Mouse (Mus musculus): ENCODE measurements around the gene Rcn3. TPM values are rescaled to one million over a fixed set of nuclear protein-coding genes. Genes with fewer than 3 reads are reported as not detected.
A peak's percentile ranks its signal among the peaks of the same experiment; 100 is the strongest.

Gene Rcn3
- polyA plus RNA-seq, 1 experiment from 2014 or later = 163 TPM

DNA sequence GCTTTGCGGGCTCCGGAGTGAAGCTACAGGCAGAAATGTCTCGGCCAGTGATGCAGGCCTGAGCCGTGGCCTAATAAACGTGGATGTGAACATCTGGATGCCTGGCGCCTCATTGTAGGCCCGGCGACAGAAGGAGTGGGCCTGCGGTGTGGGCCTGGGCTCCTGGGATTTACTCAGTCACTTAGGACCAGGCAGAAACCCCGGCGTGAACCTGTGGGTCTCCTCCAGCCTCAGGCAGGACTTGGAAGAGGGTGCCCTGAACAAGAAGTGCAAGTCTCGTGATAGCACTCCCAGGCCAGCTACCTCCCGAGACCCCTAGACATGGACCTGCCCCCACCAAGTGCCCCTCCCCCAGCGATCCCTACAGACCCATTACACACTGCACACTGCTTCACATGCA lies 14.7 kb downstream of the Rcn3 start:
- WGBS = 88% methylated on average over 14 of the region's 14 CpGs
- H3K9ac ChIP-seq (ENCODE audit: low read depth, low read length) = no peak overlapping the region
- H3K27ac ChIP-seq (ENCODE audit: low read depth, low read length) = no peak overlapping the region
- H3K4me1 ChIP-seq (replicated peaks; ENCODE audit: control insufficient read depth, insufficient read depth, low read length) = peaks cover 12% of the 10 kb centered on the region; the same call in 1 of the 2 replicates
- H3K9me3 ChIP-seq (ENCODE audit: control insufficient read depth, low read length) = no peaks in the 10 kb centered on the region
- H3K36me3 ChIP-seq (ENCODE audit: control insufficient read depth, insufficient read depth, low read length) = peaks cover 25% of the 10 kb centered on the region
- H3K27me3 ChIP-seq (replicated peaks; ENCODE audit: control insufficient read depth, insufficient read depth, low read length) = no peaks in the 10 kb centered on the region
- no peak overlapping the region for H3K4me2 ChIP-seq
- H3K4me3 ChIP-seq (ENCODE audit: low read depth, low read length) = no peak overlapping the region
- ATAC-seq (replicated peaks; ENCODE audit: low FRiP score) (no peak), DNase-seq (ENCODE audit: low spot score) (no peak)

DNA sequence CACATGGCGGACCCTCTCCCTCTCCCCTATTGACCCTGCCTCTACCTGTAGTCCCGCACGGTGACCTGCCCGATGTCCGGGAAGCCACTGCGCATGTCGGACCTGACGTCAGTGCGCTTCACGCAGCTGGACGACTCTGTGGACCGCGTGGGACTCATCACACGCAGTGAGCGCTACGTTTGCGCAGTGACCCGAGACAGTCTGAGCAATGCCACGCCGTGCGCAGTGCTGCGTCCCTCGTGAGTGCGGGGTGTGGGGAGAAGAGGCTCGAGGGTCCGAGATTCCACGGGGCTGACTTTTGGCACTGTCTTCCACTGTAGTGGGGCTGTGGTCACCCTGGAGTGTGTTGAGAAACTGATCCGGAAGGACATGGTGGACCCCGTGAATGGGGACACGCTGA lies 15.5 kb downstream of the Rcn3 start:
- H3K9me3 ChIP-seq (ENCODE audit: control insufficient read depth, low read length) = no peaks in the 10 kb centered on the region
- H3K4me2 ChIP-seq = no peak overlapping the region
- DNase-seq (ENCODE audit: low spot score) = no peak
- WGBS = 89% methylated on average over 30 of the region's 30 CpGs
- no peak overlapping the region for H3K9ac ChIP-seq (ENCODE audit: low read depth, low read length)
- H3K4me3 ChIP-seq (ENCODE audit: low read depth, low read length) = no peak overlapping the region
- H3K27me3 ChIP-seq (replicated peaks; ENCODE audit: control insufficient read depth, insufficient read depth, low read length) = no peaks in the 10 kb centered on the region
- H3K27ac ChIP-seq (ENCODE audit: low read depth, low read length) = no peak overlapping the region
- H3K36me3 ChIP-seq (ENCODE audit: control insufficient read depth, insufficient read depth, low read length) = peaks cover 25% of the 10 kb centered on the region
- ATAC-seq (replicated peaks; ENCODE audit: low FRiP score) = no peak
- H3K4me1 ChIP-seq (replicated peaks; ENCODE audit: control insufficient read depth, insufficient read depth, low read length) = peaks cover 12% of the 10 kb centered on the region; the same call in 1 of the 2 replicates

- ATAC-seq (replicated peaks; ENCODE audit: low FRiP score) (no peak), DNase-seq (ENCODE audit: low spot score) (no peak)
- Histone ChIP-seq H3K27me3 (replicated peaks; ENCODE audit: control insufficient read depth, insufficient read depth, low read length) (no peaks in the 10 kb centered on the region), H3K4me2 (no peak overlapping the region), H3K36me3 (ENCODE audit: control insufficient read depth, insufficient read depth, low read length) (peaks cover 25% of the 10 kb centered on the region), H3K9ac (ENCODE audit: low read depth, low read length) (no peak overlapping the region), H3K4me3 (ENCODE audit: low read depth, low read length) (no peak overlapping the region), H3K27ac (ENCODE audit: low read depth, low read length) (no peak overlapping the region), H3K4me1 (replicated peaks; ENCODE audit: control insufficient read depth, insufficient read depth, low read length) (peaks cover 12% of the 10 kb centered on the region; the same call in 1 of the 2 replicates), H3K9me3 (ENCODE audit: control insufficient read depth, low read length) (no peaks in the 10 kb centered on the region)
- 70% methylated on average over 4 of the region's 4 CpGs for WGBS
Measured at GRCm38 (mm10) chr7:45075405-45075804, 16.6 kb downstream of the Rcn3 start.

DNA sequence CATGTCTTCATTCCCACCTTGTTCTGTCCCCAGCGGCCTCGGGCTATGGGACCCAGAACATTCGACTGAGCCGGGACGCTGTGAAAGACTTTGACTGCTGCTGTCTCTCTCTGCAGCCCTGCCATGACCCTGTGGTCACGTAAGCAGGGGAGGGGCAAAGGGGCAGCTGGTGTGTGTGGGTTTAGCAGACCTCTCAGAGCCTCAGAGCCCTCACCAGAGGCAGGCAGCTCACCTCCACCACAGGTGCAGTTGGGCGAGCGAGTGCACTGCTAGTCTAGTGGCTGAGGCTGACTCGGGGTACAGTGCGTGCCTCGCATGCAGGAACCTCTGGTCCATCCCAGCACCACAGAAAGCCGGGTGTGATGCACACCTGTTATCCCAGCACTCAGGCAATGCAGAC lies 18.1 kb downstream of the Rcn3 start:
- Histone ChIP-seq H3K27me3 (replicated peaks; ENCODE audit: control insufficient read depth, insufficient read depth, low read length) (no peaks in the 10 kb centered on the region), H3K4me2 (no peak overlapping the region), H3K4me3 (ENCODE audit: low read depth, low read length) (no peak overlapping the region), H3K4me1 (replicated peaks; ENCODE audit: control insufficient read depth, insufficient read depth, low read length) (peaks cover 12% of the 10 kb centered on the region; the same call in 1 of the 2 replicates), H3K27ac (ENCODE audit: low read depth, low read length) (no peak overlapping the region), H3K9me3 (ENCODE audit: control insufficient read depth, low read length) (no peaks in the 10 kb centered on the region), H3K36me3 (ENCODE audit: control insufficient read depth, insufficient read depth, low read length) (peaks cover 25% of the 10 kb centered on the region), H3K9ac (ENCODE audit: low read depth, low read length) (no peak overlapping the region)
- no peak for ATAC-seq (replicated peaks; ENCODE audit: low FRiP score)
- no peak for DNase-seq (ENCODE audit: low spot score)
- 84% methylated on average over 12 of the region's 12 CpGs for WGBS

DNA sequence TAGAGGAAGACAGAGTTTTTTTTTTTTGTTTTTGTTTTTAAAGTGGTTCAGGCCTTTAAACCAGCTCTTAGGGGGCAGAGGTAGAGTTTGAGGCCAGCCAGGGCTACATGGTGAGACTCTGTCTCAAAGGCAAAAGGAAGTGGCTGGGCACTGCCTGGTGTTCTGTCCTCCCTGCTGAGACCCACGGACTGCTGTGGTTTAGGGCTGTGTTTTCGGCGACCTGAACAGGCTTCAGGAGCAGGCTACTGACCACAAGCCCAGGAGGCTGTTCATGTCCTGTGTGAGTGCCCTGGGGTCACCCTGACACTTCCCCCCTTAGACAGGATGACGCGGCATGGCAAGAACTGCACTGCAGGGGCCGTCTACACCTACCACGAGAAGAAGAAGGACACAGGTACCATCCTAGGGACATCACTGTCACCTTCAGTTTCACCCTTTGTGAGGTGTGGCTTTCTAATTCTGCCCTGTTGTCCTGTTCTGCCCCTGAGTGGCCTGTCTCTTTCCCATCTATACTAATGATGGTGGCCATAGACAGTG lies 18.8 kb downstream of the Rcn3 start:
- H3K36me3 ChIP-seq (ENCODE audit: control insufficient read depth, insufficient read depth, low read length) = peaks cover 25% of the 10 kb centered on the region
- no peaks in the 10 kb centered on the region for H3K27me3 ChIP-seq (replicated peaks; ENCODE audit: control insufficient read depth, insufficient read depth, low read length)
- H3K9ac ChIP-seq (ENCODE audit: low read depth, low read length) = no peak overlapping the region
- WGBS = 60% methylated on average over 7 of the region's 7 CpGs
- no peak overlapping the region for H3K4me3 ChIP-seq (ENCODE audit: low read depth, low read length)
- H3K27ac ChIP-seq (ENCODE audit: low read depth, low read length) = no peak overlapping the region
- ATAC-seq (replicated peaks; ENCODE audit: low FRiP score) (no peak), DNase-seq (ENCODE audit: low spot score) (no peak)
- no peak overlapping the region for H3K4me2 ChIP-seq
- no peaks in the 10 kb centered on the region for H3K9me3 ChIP-seq (ENCODE audit: control insufficient read depth, low read length)
- peaks cover 12% of the 10 kb centered on the region; the same call in 1 of the 2 replicates for H3K4me1 ChIP-seq (replicated peaks; ENCODE audit: control insufficient read depth, insufficient read depth, low read length)

- no peak overlapping the region for H3K4me3 ChIP-seq (ENCODE audit: low read depth, low read length)
- ATAC-seq (replicated peaks; ENCODE audit: low FRiP score) = no peak
- no peak overlapping the region for H3K9ac ChIP-seq (ENCODE audit: low read depth, low read length)
- H3K4me2 ChIP-seq = no peak overlapping the region
- H3K27me3 ChIP-seq (replicated peaks; ENCODE audit: control insufficient read depth, insufficient read depth, low read length) = no peaks in the 10 kb centered on the region
- no peaks in the 10 kb centered on the region for H3K9me3 ChIP-seq (ENCODE audit: control insufficient read depth, low read length)
- no peak overlapping the region for H3K27ac ChIP-seq (ENCODE audit: low read depth, low read length)
- WGBS = 83% methylated on average over 2 of the region's 2 CpGs
- no peak for DNase-seq (ENCODE audit: low spot score)
- peaks cover 12% of the 10 kb centered on the region; the same call in 1 of the 2 replicates for H3K4me1 ChIP-seq (replicated peaks; ENCODE audit: control insufficient read depth, insufficient read depth, low read length)
- peaks cover 20% of the 10 kb centered on the region for H3K36me3 ChIP-seq (ENCODE audit: control insufficient read depth, insufficient read depth, low read length)
Measured at GRCm38 (mm10) chr7:45072230-45072629, 19.8 kb downstream of the Rcn3 start.

- no peak overlapping the region for H3K4me3 ChIP-seq (ENCODE audit: low read depth, low read length)
- 71% methylated on average over 2 of the region's 2 CpGs for WGBS
- no peak overlapping the region for H3K27ac ChIP-seq (ENCODE audit: low read depth, low read length)
- peaks cover 10% of the 10 kb centered on the region for H3K36me3 ChIP-seq (ENCODE audit: control insufficient read depth, insufficient read depth, low read length)
- no peaks in the 10 kb centered on the region for H3K27me3 ChIP-seq (replicated peaks; ENCODE audit: control insufficient read depth, insufficient read depth, low read length)
- no peak overlapping the region for H3K4me2 ChIP-seq
- H3K9ac ChIP-seq (ENCODE audit: low read depth, low read length) = no peak overlapping the region
- DNase-seq (ENCODE audit: low spot score) (no peak), ATAC-seq (replicated peaks; ENCODE audit: low FRiP score) (no peak)
- H3K9me3 ChIP-seq (ENCODE audit: control insufficient read depth, low read length) = no peaks in the 10 kb centered on the region
- H3K4me1 ChIP-seq (replicated peaks; ENCODE audit: control insufficient read depth, insufficient read depth, low read length) = 0 out of 2 replicates have a peak, but pooled peaks cover 5% of the 10 kb centered on the region
Measured at GRCm38 (mm10) chr7:45069671-45070070, 22.4 kb downstream of the Rcn3 start.

- H3K9me3 ChIP-seq (ENCODE audit: control insufficient read depth, low read length) = no peaks in the 10 kb centered on the region
- no peak overlapping the region for H3K4me3 ChIP-seq (ENCODE audit: low read depth, low read length)
- peaks cover 10% of the 10 kb centered on the region for H3K4me1 ChIP-seq (replicated peaks; ENCODE audit: control insufficient read depth, insufficient read depth, low read length)
Measured at GRCm38 (mm10) chr7:45068000-45068318, 24.1 kb downstream of the Rcn3 start.

GRCm38 (mm10) chr7:45067190-45067999 lies 24.6 kb downstream of the Rcn3 start:
- no peak overlapping the region for H3K4me3 ChIP-seq (ENCODE audit: low read depth, low read length)
- DNase-seq (ENCODE audit: low spot score) = no peak
- no peaks in the 10 kb centered on the region for H3K9me3 ChIP-seq (ENCODE audit: control insufficient read depth, low read length)
- H3K27me3 ChIP-seq (replicated peaks; ENCODE audit: control insufficient read depth, insufficient read depth, low read length) = no peaks in the 10 kb centered on the region
- no peak overlapping the region; the same call in 1 of the 2 replicates for H3K9ac ChIP-seq (ENCODE audit: low read depth, low read length)
- peaks cover 10% of the 10 kb centered on the region for H3K4me1 ChIP-seq (replicated peaks; ENCODE audit: control insufficient read depth, insufficient read depth, low read length)
- ATAC-seq (replicated peaks; ENCODE audit: low FRiP score) = peak; percentile 12; the same call in 1 of the 2 replicates
- 49% methylated on average over 4 of the region's 4 CpGs for WGBS
- peak overlapping the region; percentile 0; the same call in 1 of the 2 replicates for H3K27ac ChIP-seq (ENCODE audit: low read depth, low read length)
- no peaks in the 10 kb centered on the region for H3K36me3 ChIP-seq (ENCODE audit: control insufficient read depth, insufficient read depth, low read length)
- H3K4me2 ChIP-seq = no peak overlapping the region

More at GRCm38 (mm10) chr7:45068000-45068318, 24.1 kb downstream of the Rcn3 start:
- no peaks in the 10 kb centered on the region for H3K36me3 ChIP-seq (ENCODE audit: control insufficient read depth, insufficient read depth, low read length)
- WGBS = 14% methylated on average over 5 of the region's 5 CpGs
- peak; percentile 68 for ATAC-seq (replicated peaks; ENCODE audit: low FRiP score)
- H3K27me3 ChIP-seq (replicated peaks; ENCODE audit: control insufficient read depth, insufficient read depth, low read length) = no peaks in the 10 kb centered on the region
- H3K27ac ChIP-seq (ENCODE audit: low read depth, low read length) = no peak overlapping the region
- H3K9ac ChIP-seq (ENCODE audit: low read depth, low read length) = no peak overlapping the region
- DNase-seq (ENCODE audit: low spot score) = no peak
- no peak overlapping the region for H3K4me2 ChIP-seq

All from liver, embryonic 11.5 days (tissue).